Mouse (Mus musculus) CH12.LX (cell line): ENCODE measurements at regions not wholly inside any gene's neighbourhood (a gene's known extent, or its start where the extent isn't known, plus 50 kb on each side); places are given as distances from the start of the nearest gene placed in this dataset.

ENCODE experiments used
- DNase-seq: peaks from one replicate; pipeline ENCODE4 v3.0.0-alpha.2; 2013; ENCODE audit errors: extremely low read depth
- H3K27ac ChIP-seq: 2 replicates; pipeline ENCODE4 v1.5.1; 2012; ENCODE audit warnings: low read depth, mild to moderate bottlenecking, control low read depth, moderate library complexity; ENCODE audit not compliant: insufficient read depth
- H3K27me3 ChIP-seq: replicated peaks from 2 replicates; pipeline ENCODE3; 2012; ENCODE audit warnings: inconsistent platforms
- H3K36me3 ChIP-seq, 2 experiments: replicated peaks in 1 of 2; 2 replicates each; pipeline versions ENCODE3 to v1.6.1; 2012; ENCODE audit warnings: inconsistent platforms in 1 of 2, low read length in 1 of 2, mild to moderate bottlenecking in 1 of 2, mixed read lengths in 1 of 2, moderate library complexity in 1 of 2; ENCODE audit not compliant: control insufficient read depth in 1 of 2, insufficient read depth in 1 of 2
- H3K4me1 ChIP-seq, 2 experiments: 2 replicates each; pipeline ENCODE4 v1.6.1; 2012; ENCODE audit warnings: inconsistent platforms in 1 of 2, moderate library complexity in 1 of 2; ENCODE audit not compliant: insufficient read depth in 2 of 2, control insufficient read depth in 1 of 2
- H3K4me2 ChIP-seq: 2 replicates; pipeline ENCODE4 v1.6.1; 2012; ENCODE audit warnings: low read depth, mild to moderate bottlenecking, control low read depth; ENCODE audit not compliant: poor library complexity, insufficient read depth, severe bottlenecking
- H3K4me3 ChIP-seq, 3 experiments: fragments of 150-350 bp in 1 of 3; sonication (generic) in 1 of 3; replicated peaks in 1 of 3; 2 replicates each; pipeline versions ENCODE3 to v1.5.1; 2011 to 2012; ENCODE audit warnings: low read depth in 2 of 3, low read length in 2 of 3, mild to moderate bottlenecking in 2 of 3, moderate library complexity in 2 of 3, control low read depth in 1 of 3, improper control_type of control experiment in 1 of 3, inconsistent platforms in 1 of 3, mixed read lengths in 1 of 3; ENCODE audit not compliant: poor library complexity in 1 of 3
- H3K79me2 ChIP-seq: replicated peaks from 2 replicates; pipeline ENCODE4 v1.6.1; 2012; ENCODE audit warnings: mild to moderate bottlenecking, moderate library complexity; ENCODE audit not compliant: control insufficient read depth, poor library complexity, insufficient read depth, severe bottlenecking; ENCODE audit errors: extremely low read depth
- H3K9ac ChIP-seq: 2 replicates; pipeline ENCODE4 v1.6.1; 2012; ENCODE audit warnings: low read depth, mild to moderate bottlenecking, control low read depth, moderate library complexity; ENCODE audit not compliant: insufficient read depth
- H3K9me3 ChIP-seq: replicated peaks from 2 replicates; pipeline ENCODE3; 2012; ENCODE audit warnings: low read length, inconsistent platforms, mixed read lengths
- CHD1 ChIP-seq: IDR thresholded peaks from 2 replicates; pipeline ENCODE4 v1.6.1; 2012; ENCODE audit warnings: low read depth, low read length, improper control_type of control experiment, inconsistent platforms
- CHD2 ChIP-seq: IDR thresholded peaks from 2 replicates; pipeline ENCODE4 v1.6.1; 2011; ENCODE audit warnings: low read length, improper control_type of control experiment
- CTCF ChIP-seq, 2 experiments: IDR thresholded peaks in 1 of 2; conservative IDR thresholded peaks in 1 of 2; 2 replicates each; pipeline ENCODE4 v1.5.1; 2011 to 2012; ENCODE audit warnings: low read depth in 2 of 2, low read length in 2 of 2, improper control_type of control experiment in 1 of 2, inconsistent platforms in 1 of 2, mild to moderate bottlenecking in 1 of 2, moderate library complexity in 1 of 2
- E2F4 ChIP-seq: IDR thresholded peaks from 2 replicates; pipeline ENCODE4 v1.6.1; 2011; ENCODE audit warnings: low read depth, low read length, improper control_type of control experiment; ENCODE audit not compliant: insufficient replicate concordance
- ELF1 ChIP-seq: IDR thresholded peaks from 2 replicates; pipeline ENCODE4 v1.6.1; 2014; ENCODE audit warnings: low read depth, mild to moderate bottlenecking, inconsistent platforms, low read length, improper control_type of control experiment
- ETS1 ChIP-seq: conservative IDR thresholded peaks from 2 replicates; pipeline ENCODE4 v1.6.1; 2012; ENCODE audit warnings: low read depth, mild to moderate bottlenecking, inconsistent platforms, low read length, improper control_type of control experiment, moderate library complexity
- HCFC1 ChIP-seq: IDR thresholded peaks from 2 replicates; pipeline ENCODE4 v1.6.1; 2012; ENCODE audit warnings: low read depth, mild to moderate bottlenecking, inconsistent platforms, low read length, improper control_type of control experiment
- IRF4 ChIP-seq: IDR thresholded peaks from 2 replicates; pipeline ENCODE4 v1.6.1; 2014; ENCODE audit warnings: low read depth, mild to moderate bottlenecking, inconsistent platforms, low read length, improper control_type of control experiment
- KAT2A ChIP-seq: IDR thresholded peaks from 2 replicates; pipeline ENCODE4 v1.6.1; 2012; ENCODE audit warnings: low read length, improper control_type of control experiment, inconsistent platforms; ENCODE audit not compliant: insufficient replicate concordance
- MAFK ChIP-seq: IDR thresholded peaks from 2 replicates; pipeline ENCODE4 v1.6.1; 2011; ENCODE audit warnings: low read length, improper control_type of control experiment; ENCODE audit not compliant: insufficient replicate concordance
- MAZ ChIP-seq: IDR thresholded peaks from 2 replicates; pipeline ENCODE4 v1.6.1; 2012; ENCODE audit warnings: low read depth, mild to moderate bottlenecking, inconsistent platforms, low read length, improper control_type of control experiment, moderate library complexity
- MXI1 ChIP-seq: IDR thresholded peaks from 2 replicates; pipeline ENCODE4 v1.6.1; 2011; ENCODE audit warnings: mild to moderate bottlenecking, low read depth, low read length, improper control_type of control experiment
- MYC ChIP-seq: IDR thresholded peaks from 2 replicates; pipeline ENCODE4 v1.6.1; 2011; ENCODE audit warnings: low read depth, mild to moderate bottlenecking, improper control_type of control experiment, low read length
- NELFE ChIP-seq: IDR thresholded peaks from 2 replicates; pipeline ENCODE4 v1.6.1; 2011; ENCODE audit warnings: low read depth, low read length, improper control_type of control experiment
- PAX5 ChIP-seq: IDR thresholded peaks from 2 replicates; pipeline ENCODE4 v1.6.1; 2012; ENCODE audit warnings: low read length, inconsistent platforms, mixed read lengths
- POLR2A ChIP-seq: IDR thresholded peaks from 2 replicates; pipeline ENCODE4 v1.6.1; 2011; ENCODE audit warnings: low read depth, mild to moderate bottlenecking, improper control_type of control experiment, low read length
- POLR2AphosphoS2 ChIP-seq: IDR thresholded peaks from 2 replicates; pipeline ENCODE4 v1.6.1; 2011; ENCODE audit warnings: low read depth, low read length, improper control_type of control experiment
- SIN3A ChIP-seq: IDR thresholded peaks from 2 replicates; pipeline ENCODE4 v1.6.1; 2012; ENCODE audit warnings: low read length, improper control_type of control experiment, inconsistent platforms
- TBP ChIP-seq: conservative IDR thresholded peaks from 2 replicates; pipeline ENCODE4 v1.6.1; 2011; ENCODE audit warnings: low read depth, low read length, improper control_type of control experiment
- TCF12 ChIP-seq: IDR thresholded peaks from 2 replicates; pipeline ENCODE4 v1.6.1; 2014; ENCODE audit warnings: low read depth, mild to moderate bottlenecking, inconsistent platforms, low read length, improper control_type of control experiment
- USF1 ChIP-seq: IDR thresholded peaks from 2 replicates; pipeline ENCODE4 v1.6.1; 2014; ENCODE audit warnings: low read depth, mild to moderate bottlenecking, inconsistent platforms, low read length, improper control_type of control experiment
- ZNF384 ChIP-seq: IDR thresholded peaks from 2 replicates; pipeline ENCODE4 v1.6.1; 2012; ENCODE audit warnings: low read depth, low read length, improper control_type of control experiment, inconsistent platforms
- dilution Hi-C: fragments of 300-500 bp; cut with MboI; formaldehyde crosslinking; loops from 2 replicates; pipeline ENCODE4 v1.14.3; 2020; ENCODE audit warnings: low sequenced_read_pairs; ENCODE audit not compliant: extremely low pct_unique_long_range_greater_than_20kb, extremely low pct_ligation_motif_present
- in situ Hi-C: fragments of 300-500 bp; cut with MboI; formaldehyde crosslinking; loops from 3 replicates; pipeline ENCODE4 v1.14.3; 2019; ENCODE audit warnings: low sequenced_read_pairs, low pct_ligation_motif_present, low pct_unique_long_range_greater_than_20kb, mixed read lengths

DNA sequence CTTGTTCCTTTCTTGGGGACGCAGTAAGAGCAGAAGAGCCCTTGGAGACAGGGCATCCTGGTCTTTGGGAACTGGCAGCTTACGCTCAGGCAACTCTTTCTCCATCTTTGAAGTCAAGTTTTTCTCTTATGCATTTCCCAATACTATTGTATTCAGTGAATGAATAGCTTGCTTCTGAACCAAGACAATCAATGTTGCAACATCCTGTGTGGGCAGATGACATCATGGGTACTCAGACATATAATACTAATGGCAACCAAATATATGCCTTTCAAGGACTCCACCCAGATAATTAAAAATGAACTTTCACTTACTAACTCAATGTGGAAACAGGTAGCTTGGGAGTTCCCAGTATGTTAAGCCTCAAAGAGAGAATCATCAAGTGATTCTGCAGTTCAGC is 104.6 kb downstream of the Ngf start:
- H3K4me2 ChIP-seq: no peak overlapping the region
- no peaks in the 10 kb centered on the region for H3K36me3 ChIP-seq
- no peak for TF ChIP-seq TBP
- TF ChIP-seq E2F4: no peak
- TF ChIP-seq IRF4: no peak
- no peak for TF ChIP-seq POLR2A
- TF ChIP-seq POLR2AphosphoS2: no peak
- no peak for TF ChIP-seq MAZ
- no peak for TF ChIP-seq MYC
- TF ChIP-seq HCFC1: no peak
- no peak for TF ChIP-seq TCF12
- TF ChIP-seq USF1: no peak
- no peak for TF ChIP-seq MAFK
- no peak for TF ChIP-seq CTCF (conservative IDR thresholded peaks at IDR 0.05 in 1 of 2, IDR thresholded peaks at IDR 0.05 in 1 of 2; ENCODE audit: low read depth in 2 of 2, low read length in 2 of 2)
- no peak for TF ChIP-seq CHD2
- no peak for TF ChIP-seq ELF1
- no peak for TF ChIP-seq PAX5
- TF ChIP-seq SIN3A: no peak
- no peaks in the 10 kb centered on the region for H3K9me3 ChIP-seq
- H3K79me2 ChIP-seq: no peaks in the 10 kb centered on the region
- no peak overlapping the region for H3K4me3 ChIP-seq
- peaks cover 0 to 5% of the 10 kb centered on the region in 2 experiments; a peak in 1 of 4 replicates for H3K4me1 ChIP-seq
- H3K9ac ChIP-seq: no peak overlapping the region
- H3K27ac ChIP-seq: no peak overlapping the region
- DNase-seq: no peak
- no peaks in the 10 kb centered on the region for H3K27me3 ChIP-seq
- dilution Hi-C loops: no loop called here
- in situ Hi-C loops: no loop called here

DNA sequence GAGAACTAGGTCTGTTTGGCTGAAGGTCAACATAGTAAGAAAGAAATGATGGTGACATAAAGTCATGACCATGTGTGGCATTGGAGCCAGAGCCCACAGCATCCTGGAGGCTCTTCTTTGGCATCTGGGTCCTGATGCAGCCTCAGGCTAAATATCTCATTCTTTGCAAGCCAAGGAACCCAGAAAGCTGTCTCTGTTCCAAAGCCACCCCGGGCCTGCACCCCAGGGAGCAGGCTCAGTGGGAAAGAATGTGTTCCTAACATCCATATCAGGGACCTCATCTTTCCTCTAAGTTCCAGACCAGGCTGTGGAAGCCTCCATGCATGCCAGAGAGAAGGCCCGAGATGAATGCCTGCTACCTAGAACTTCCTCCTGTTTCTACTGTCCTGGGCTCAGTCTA is 107.2 kb downstream of the Ngf start:
- no peaks in the 10 kb centered on the region for H3K79me2 ChIP-seq
- no peaks in the 10 kb centered on the region for H3K9me3 ChIP-seq
- H3K27me3 ChIP-seq: no peaks in the 10 kb centered on the region
- DNase-seq: no peak
- H3K4me1 ChIP-seq: no peaks in the 10 kb centered on the region
- no peak overlapping the region for H3K27ac ChIP-seq
- dilution Hi-C loops (no loop called here), in situ Hi-C loops (no loop called here)
- no peak overlapping the region for H3K9ac ChIP-seq
- H3K4me2 ChIP-seq: no peak overlapping the region
- H3K4me3 ChIP-seq: no peak overlapping the region
- H3K36me3 ChIP-seq: no peaks in the 10 kb centered on the region
- TF ChIP-seq NELFE (no peak), TCF12 (no peak), MYC (no peak), ETS1 (no peak), POLR2AphosphoS2 (no peak), KAT2A (no peak), ZNF384 (no peak), CHD1 (no peak), HCFC1 (no peak), MXI1 (no peak), POLR2A (no peak), SIN3A (no peak)
